Mouse (Mus musculus): Measurements from ENCODE around the gene Scmh1. TPM values are rescaled to one million over a fixed set of nuclear protein-coding genes. Genes with fewer than 3 reads are reported as not detected.
A peak's percentile ranks its signal among the peaks of the same experiment; 100 is the strongest.

Gene Scmh1
- polyA plus RNA-seq, 1 experiment from 2014 or later: 36.9 TPM

GRCm38 (mm10) chr4:120406639-120407273 is 1.7 kb downstream of the Scmh1 start:
- H3K4me1 ChIP-seq (ENCODE audit: control insufficient read depth, insufficient read depth, low read length): no peaks in the 10 kb centered on the region; the same call in 1 of the 2 replicates
- 29% methylated on average over 3 of the region's 3 CpGs for WGBS
- 0 out of 2 replicates have a peak overlapping the region, but pooled peaks have one; percentile 91 for H3K4me3 ChIP-seq (ENCODE audit: low read depth, low read length)
- no peaks in the 10 kb centered on the region for H3K36me3 ChIP-seq (ENCODE audit: control insufficient read depth, insufficient read depth, low read length)
- H3K27ac ChIP-seq (replicated peaks; ENCODE audit: low read depth, low read length): no peak overlapping the region
- no peak overlapping the region for H3K9ac ChIP-seq (ENCODE audit: low read length)
- H3K27me3 ChIP-seq (ENCODE audit: control insufficient read depth, insufficient read depth, low read length): no peaks in the 10 kb centered on the region
- DNase-seq (ENCODE audit: low spot score) (no peak), ATAC-seq (ENCODE audit: insufficient number of reproducible peaks, low FRiP score, low TSS enrichment, low read depth) (no peak)
- no peaks in the 10 kb centered on the region for H3K9me3 ChIP-seq (ENCODE audit: control insufficient read depth, low read length)
- H3K4me2 ChIP-seq (ENCODE audit: low read depth, severe bottlenecking): peak overlapping the region; percentile 46

DNA sequence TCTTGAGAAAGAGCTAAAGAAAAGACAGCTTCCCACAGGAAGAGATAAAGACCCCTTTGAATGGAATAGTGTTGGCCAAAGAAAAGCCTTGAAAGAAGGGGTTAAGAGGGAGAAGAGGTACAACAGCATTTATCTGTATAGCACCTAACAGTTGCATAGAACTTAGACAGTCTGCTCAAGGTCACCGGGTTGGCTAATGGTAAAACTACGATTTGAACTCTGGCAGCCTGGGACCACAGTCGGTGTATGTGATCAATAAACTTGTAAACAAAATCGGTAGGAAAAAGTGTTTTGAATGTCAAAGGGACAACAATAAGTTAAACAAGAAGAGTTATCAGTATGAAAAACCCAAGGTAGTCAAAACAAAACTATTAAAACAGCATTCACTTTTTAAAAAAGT is 13.0 kb downstream of the Scmh1 start:
- H3K36me3 ChIP-seq (ENCODE audit: control insufficient read depth, insufficient read depth, low read length): no peaks in the 10 kb centered on the region
- no peak overlapping the region for H3K4me3 ChIP-seq (ENCODE audit: low read depth, low read length)
- no peaks in the 10 kb centered on the region for H3K27me3 ChIP-seq (ENCODE audit: control insufficient read depth, insufficient read depth, low read length)
- H3K4me1 ChIP-seq (ENCODE audit: control insufficient read depth, insufficient read depth, low read length): no peaks in the 10 kb centered on the region
- DNase-seq (ENCODE audit: low spot score) (no peak), ATAC-seq (ENCODE audit: insufficient number of reproducible peaks, low FRiP score, low TSS enrichment, low read depth) (no peak)
- H3K4me2 ChIP-seq (ENCODE audit: low read depth, severe bottlenecking): no peak overlapping the region
- no peak overlapping the region for H3K27ac ChIP-seq (replicated peaks; ENCODE audit: low read depth, low read length)
- H3K9me3 ChIP-seq (ENCODE audit: control insufficient read depth, low read length): no peaks in the 10 kb centered on the region
- 85% methylated on average over 4 of the region's 4 CpGs for WGBS
- H3K9ac ChIP-seq (ENCODE audit: low read length): no peak overlapping the region

DNA sequence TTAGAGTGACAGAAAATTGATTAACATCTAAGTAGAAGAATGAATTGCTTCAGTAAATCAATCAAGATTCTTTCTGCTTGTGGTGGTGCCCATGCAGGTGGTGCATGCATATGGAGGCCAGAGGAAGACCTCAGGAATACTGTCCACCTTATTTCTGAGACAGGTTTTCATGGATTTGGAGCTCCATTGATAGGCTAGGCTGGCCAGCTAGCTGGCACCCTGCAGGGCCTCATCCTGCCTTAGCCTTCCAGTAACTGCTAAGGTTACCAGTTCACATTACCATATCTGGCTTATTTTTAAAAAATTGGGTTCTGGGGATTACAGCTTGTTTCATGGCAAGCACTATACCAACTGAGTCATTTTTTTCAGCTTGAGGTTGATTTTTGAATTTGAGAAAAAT is 15.1 kb downstream of the Scmh1 start:
- DNase-seq (ENCODE audit: low spot score): no peak
- Histone ChIP-seq H3K27ac (replicated peaks; ENCODE audit: low read depth, low read length) (no peak overlapping the region), H3K27me3 (ENCODE audit: control insufficient read depth, insufficient read depth, low read length) (no peaks in the 10 kb centered on the region), H3K36me3 (ENCODE audit: control insufficient read depth, insufficient read depth, low read length) (no peaks in the 10 kb centered on the region), H3K9me3 (ENCODE audit: control insufficient read depth, low read length) (no peaks in the 10 kb centered on the region), H3K4me3 (ENCODE audit: low read depth, low read length) (no peak overlapping the region), H3K9ac (ENCODE audit: low read length) (no peak overlapping the region), H3K4me2 (ENCODE audit: low read depth, severe bottlenecking) (no peak overlapping the region), H3K4me1 (ENCODE audit: control insufficient read depth, insufficient read depth, low read length) (no peaks in the 10 kb centered on the region)
- no peak for ATAC-seq (ENCODE audit: insufficient number of reproducible peaks, low FRiP score, low TSS enrichment, low read depth)

GRCm38 (mm10) chr4:120420685-120421084 is 15.6 kb downstream of the Scmh1 start:
- DNase-seq (ENCODE audit: low spot score) (peak; percentile 31), ATAC-seq (ENCODE audit: insufficient number of reproducible peaks, low FRiP score, low TSS enrichment, low read depth) (no peak)
- Histone ChIP-seq H3K4me2 (ENCODE audit: low read depth, severe bottlenecking) (no peak overlapping the region), H3K4me3 (ENCODE audit: low read depth, low read length) (no peak overlapping the region), H3K27me3 (ENCODE audit: control insufficient read depth, insufficient read depth, low read length) (no peaks in the 10 kb centered on the region), H3K27ac (replicated peaks; ENCODE audit: low read depth, low read length) (no peak overlapping the region), H3K36me3 (ENCODE audit: control insufficient read depth, insufficient read depth, low read length) (no peaks in the 10 kb centered on the region), H3K9ac (ENCODE audit: low read length) (no peak overlapping the region), H3K9me3 (ENCODE audit: control insufficient read depth, low read length) (no peaks in the 10 kb centered on the region), H3K4me1 (ENCODE audit: control insufficient read depth, insufficient read depth, low read length) (no peaks in the 10 kb centered on the region)

DNA sequence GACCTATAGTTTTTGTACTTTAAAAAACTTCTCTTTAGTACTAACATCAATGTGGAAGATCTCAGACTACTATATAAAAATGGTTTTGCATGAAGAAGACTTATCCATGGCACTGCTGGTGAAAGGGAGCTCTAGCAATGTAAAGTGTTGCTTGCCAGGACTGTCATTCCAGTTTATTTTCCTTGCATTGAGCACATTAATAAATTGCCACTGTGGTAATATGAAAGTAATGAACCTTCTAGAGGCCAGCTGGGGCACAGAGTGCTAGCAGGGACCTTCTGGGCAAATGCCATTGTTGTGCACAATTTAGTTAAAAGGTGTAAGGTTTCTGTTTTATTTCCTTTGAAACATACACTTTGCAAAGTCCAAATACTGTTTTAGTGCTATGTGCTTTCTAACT is 25.5 kb downstream of the Scmh1 start:
- no peaks in the 10 kb centered on the region for H3K36me3 ChIP-seq (ENCODE audit: control insufficient read depth, insufficient read depth, low read length)
- H3K27ac ChIP-seq (replicated peaks; ENCODE audit: low read depth, low read length): no peak overlapping the region
- no peaks in the 10 kb centered on the region for H3K27me3 ChIP-seq (ENCODE audit: control insufficient read depth, insufficient read depth, low read length)
- H3K4me2 ChIP-seq (ENCODE audit: low read depth, severe bottlenecking): no peak overlapping the region
- no peak overlapping the region for H3K4me3 ChIP-seq (ENCODE audit: low read depth, low read length)
- no peak overlapping the region for H3K9ac ChIP-seq (ENCODE audit: low read length)
- no peak for ATAC-seq (ENCODE audit: insufficient number of reproducible peaks, low FRiP score, low TSS enrichment, low read depth)
- no peak for DNase-seq (ENCODE audit: low spot score)
- H3K9me3 ChIP-seq (ENCODE audit: control insufficient read depth, low read length): no peaks in the 10 kb centered on the region
- H3K4me1 ChIP-seq (ENCODE audit: control insufficient read depth, insufficient read depth, low read length): no peaks in the 10 kb centered on the region

DNA sequence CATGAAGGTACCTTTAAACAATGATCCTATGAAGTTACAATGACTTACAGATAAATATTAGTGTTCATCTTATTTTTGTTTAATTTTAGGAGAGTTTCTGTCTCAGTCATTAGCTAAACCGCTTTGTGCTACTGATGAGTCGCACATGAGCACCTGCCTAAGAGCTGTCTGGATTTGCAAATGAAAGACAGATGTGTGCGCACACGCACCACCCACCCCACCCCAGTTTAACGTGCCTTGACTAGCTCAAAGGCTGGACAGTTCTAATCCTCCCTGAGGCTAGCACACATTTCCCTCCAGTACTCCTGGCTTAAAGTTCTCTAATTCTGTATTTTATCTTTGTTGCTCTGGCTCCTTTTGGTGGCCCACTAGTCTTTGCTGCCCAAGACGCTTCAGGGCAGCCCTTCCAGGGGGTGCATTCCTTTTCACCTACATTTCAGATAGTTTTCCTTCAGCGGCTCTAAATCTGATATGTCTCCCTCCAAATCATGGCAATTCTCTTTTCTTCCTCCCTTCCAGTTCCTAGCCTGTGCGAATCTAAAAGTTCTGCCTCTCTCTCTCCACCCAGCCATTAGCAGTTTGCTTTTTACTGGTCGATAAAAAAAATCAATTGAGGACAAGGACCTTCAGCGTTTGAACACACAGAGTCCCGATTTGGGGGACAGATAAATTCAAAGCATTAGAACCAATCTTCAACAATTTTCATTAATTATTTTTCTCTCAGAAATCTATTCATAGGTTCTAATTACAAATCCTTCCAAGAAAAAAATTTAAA is 27.7 kb downstream of the Scmh1 start:
- ATAC-seq (ENCODE audit: insufficient number of reproducible peaks, low FRiP score, low TSS enrichment, low read depth) (no peak), DNase-seq (ENCODE audit: low spot score) (peak; percentile 41)
- H3K4me3 ChIP-seq (ENCODE audit: low read depth, low read length): no peak overlapping the region
- H3K36me3 ChIP-seq (ENCODE audit: control insufficient read depth, insufficient read depth, low read length): no peaks in the 10 kb centered on the region
- H3K9ac ChIP-seq (ENCODE audit: low read length): no peak overlapping the region
- no peaks in the 10 kb centered on the region for H3K27me3 ChIP-seq (ENCODE audit: control insufficient read depth, insufficient read depth, low read length)
- no peaks in the 10 kb centered on the region for H3K9me3 ChIP-seq (ENCODE audit: control insufficient read depth, low read length)
- no peaks in the 10 kb centered on the region for H3K4me1 ChIP-seq (ENCODE audit: control insufficient read depth, insufficient read depth, low read length)
- no peak overlapping the region for H3K4me2 ChIP-seq (ENCODE audit: low read depth, severe bottlenecking)
- WGBS: 45% methylated on average over 11 of the region's 11 CpGs
- no peak overlapping the region for H3K27ac ChIP-seq (replicated peaks; ENCODE audit: low read depth, low read length)

- H3K9ac ChIP-seq (ENCODE audit: low read length): no peak overlapping the region
- H3K9me3 ChIP-seq (ENCODE audit: control insufficient read depth, low read length): no peaks in the 10 kb centered on the region
- no peak overlapping the region for H3K27ac ChIP-seq (replicated peaks; ENCODE audit: low read depth, low read length)
- no peak for ATAC-seq (ENCODE audit: insufficient number of reproducible peaks, low FRiP score, low TSS enrichment, low read depth)
- no peak overlapping the region for H3K4me3 ChIP-seq (ENCODE audit: low read depth, low read length)
- WGBS: 81% methylated on average over 4 of the region's 4 CpGs
- no peak overlapping the region for H3K4me2 ChIP-seq (ENCODE audit: low read depth, severe bottlenecking)
- no peak for DNase-seq (ENCODE audit: low spot score)
- no peaks in the 10 kb centered on the region for H3K27me3 ChIP-seq (ENCODE audit: control insufficient read depth, insufficient read depth, low read length)
- H3K36me3 ChIP-seq (ENCODE audit: control insufficient read depth, insufficient read depth, low read length): no peaks in the 10 kb centered on the region
- H3K4me1 ChIP-seq (ENCODE audit: control insufficient read depth, insufficient read depth, low read length): no peaks in the 10 kb centered on the region
Measured at GRCm38 (mm10) chr4:120461741-120462140, 56.7 kb downstream of the Scmh1 start.

GRCm38 (mm10) chr4:120472946-120473345 is 67.9 kb downstream of the Scmh1 start:
- ATAC-seq (ENCODE audit: insufficient number of reproducible peaks, low FRiP score, low TSS enrichment, low read depth) (no peak), DNase-seq (ENCODE audit: low spot score) (no peak)
- H3K9me3 ChIP-seq (ENCODE audit: control insufficient read depth, low read length): no peaks in the 10 kb centered on the region
- H3K4me1 ChIP-seq (ENCODE audit: control insufficient read depth, insufficient read depth, low read length): no peaks in the 10 kb centered on the region
- no peak overlapping the region for H3K4me3 ChIP-seq (ENCODE audit: low read depth, low read length)
- no peaks in the 10 kb centered on the region; the same call in 1 of the 2 replicates for H3K36me3 ChIP-seq (ENCODE audit: control insufficient read depth, insufficient read depth, low read length)
- H3K27me3 ChIP-seq (ENCODE audit: control insufficient read depth, insufficient read depth, low read length): no peaks in the 10 kb centered on the region
- H3K4me2 ChIP-seq (ENCODE audit: low read depth, severe bottlenecking): no peak overlapping the region
- H3K9ac ChIP-seq (ENCODE audit: low read length): no peak overlapping the region
- no peak overlapping the region for H3K27ac ChIP-seq (replicated peaks; ENCODE audit: low read depth, low read length)
- WGBS: 88% methylated on average over 2 of the region's 2 CpGs
